Mouse (Mus musculus) midbrain, postnatal 0 days (tissue): ENCODE measurements at regions not wholly inside any gene's neighbourhood (a gene's known extent, or its start where the extent isn't known, plus 50 kb on each side); places are given as distances from the start of the nearest gene placed in this dataset.
A peak's percentile ranks its signal among the peaks of the same experiment; 100 is the strongest.

Source experiments
- ATAC-seq: fragments of 200-750 bp; cut with Nextera tagmentation; 2 replicates; pipeline ENCODE4 v1.8.0; 2017; ENCODE audit warnings: moderate number of reproducible peaks, mild to moderate bottlenecking, moderate TSS enrichment, moderate library complexity; ENCODE audit not compliant: low FRiP score
- DNase-seq: peaks from one replicate; pipeline ENCODE4 v3.0.0-alpha.2; 2015; ENCODE audit warnings: low spot score
- H3K27ac ChIP-seq: fragments of 300-500 bp; sonication (generic); 2 replicates; pipeline ENCODE4 v1.5.1; 2014; ENCODE audit warnings: low read depth, mild to moderate bottlenecking, low read length, mixed read lengths
- H3K27me3 ChIP-seq: fragments of 300-500 bp; sonication (generic); 2 replicates; pipeline ENCODE4 v1.6.1; 2014; ENCODE audit warnings: low read length, control low read depth, mixed read lengths; ENCODE audit not compliant: insufficient read depth
- H3K36me3 ChIP-seq: fragments of 300-500 bp; sonication (generic); 2 replicates; pipeline ENCODE4 v1.6.1; 2014; ENCODE audit warnings: low read length, control low read depth, mixed read lengths; ENCODE audit not compliant: insufficient read depth
- H3K4me1 ChIP-seq: fragments of 300-500 bp; sonication (generic); 2 replicates; pipeline ENCODE4 v1.6.1; 2014; ENCODE audit warnings: mild to moderate bottlenecking, control low read depth, antibody characterized with exemption, low read length, mixed read lengths; ENCODE audit not compliant: insufficient read depth
- H3K4me2 ChIP-seq: fragments of 300-500 bp; sonication (generic); 2 replicates; pipeline ENCODE4 v1.6.1; 2014; ENCODE audit warnings: low read depth, mild to moderate bottlenecking, low read length, mixed read lengths; ENCODE audit not compliant: poor library complexity, severe bottlenecking
- H3K4me3 ChIP-seq: fragments of 300-500 bp; sonication (generic); 2 replicates; pipeline ENCODE4 v1.5.1; 2014; ENCODE audit warnings: low read depth, mild to moderate bottlenecking, low read length, moderate library complexity
- H3K9ac ChIP-seq: fragments of 300-500 bp; sonication (generic); replicated peaks from 2 replicates; pipeline ENCODE4 v1.6.1; 2014; ENCODE audit warnings: mild to moderate bottlenecking, low read length, moderate library complexity, mixed read lengths; ENCODE audit not compliant: poor library complexity, severe bottlenecking
- H3K9me3 ChIP-seq: fragments of 300-500 bp; sonication (generic); 2 replicates; pipeline ENCODE4 v1.6.1; 2016; ENCODE audit warnings: low read length, control low read depth
- CTCF ChIP-seq: IDR thresholded peaks from 2 replicates; pipeline ENCODE4 v1.5.1; 2016; ENCODE audit warnings: antibody characterized with exemption, mild to moderate bottlenecking
- WGBS: fragments of 180-500 bp; shearing (Covaris S2); extraction: QIAGEN DNeasy Blood & Tissue Kit; methylation state at CpG from one replicate; pipeline ENCODE4 v1.1.7; 2014; 5-methylcytosine and 5-hydroxymethylcytosine counted together

GRCm38 (mm10) chr8:5384851-5385250 lies 279.7 kb upstream of the Slc10a2 start:
- Histone ChIP-seq H3K27me3 (no peaks in the 10 kb centered on the region), H3K9me3 (no peaks in the 10 kb centered on the region), H3K4me3 (no peak overlapping the region), H3K9ac (no peak overlapping the region), H3K4me2 (no peak overlapping the region), H3K27ac (no peak overlapping the region), H3K4me1 (no peaks in the 10 kb centered on the region), H3K36me3 (no peaks in the 10 kb centered on the region)
- no peak for TF ChIP-seq CTCF
- WGBS: 88% methylated on average over 2 of the region's 2 CpGs
- DNase-seq (no peak), ATAC-seq (no peak)

- Histone ChIP-seq H3K36me3 (no peaks in the 10 kb centered on the region), H3K27me3 (no peaks in the 10 kb centered on the region), H3K4me3 (no peak overlapping the region), H3K4me2 (no peak overlapping the region), H3K9ac (no peak overlapping the region), H3K9me3 (no peaks in the 10 kb centered on the region), H3K4me1 (no peaks in the 10 kb centered on the region), H3K27ac (no peak overlapping the region)
- DNase-seq: no peak
- no peak for ATAC-seq
- TF ChIP-seq CTCF: no peak
- WGBS: 91% methylated on average over 1 of the region's 1 CpGs
These were observed 272.9 kb upstream of the Slc10a2 start for GRCm38 (mm10) chr8:5378001-5378400.

- Histone ChIP-seq H3K4me2 (no peak overlapping the region), H3K27ac (no peak overlapping the region), H3K27me3 (no peaks in the 10 kb centered on the region), H3K36me3 (no peaks in the 10 kb centered on the region), H3K9me3 (no peaks in the 10 kb centered on the region), H3K4me1 (no peaks in the 10 kb centered on the region), H3K4me3 (no peak overlapping the region), H3K9ac (no peak overlapping the region)
- ATAC-seq (no peak), DNase-seq (no peak)
- no peak for TF ChIP-seq CTCF
These were observed 234.8 kb upstream of the Slc10a2 start for GRCm38 (mm10) chr8:5339953-5340352.

- Histone ChIP-seq H3K36me3 (no peaks in the 10 kb centered on the region), H3K27me3 (no peaks in the 10 kb centered on the region), H3K4me3 (no peak overlapping the region), H3K27ac (no peak overlapping the region), H3K9ac (no peak overlapping the region), H3K4me2 (no peak overlapping the region), H3K4me1 (no peaks in the 10 kb centered on the region), H3K9me3 (no peaks in the 10 kb centered on the region)
- ATAC-seq (no peak), DNase-seq (no peak)
- no peak for TF ChIP-seq CTCF
- WGBS: 80% methylated on average over 1 of the region's 1 CpGs
These were observed 209.4 kb upstream of the Slc10a2 start for GRCm38 (mm10) chr8:5314594-5314993.

- Histone ChIP-seq H3K27me3 (no peaks in the 10 kb centered on the region), H3K36me3 (no peaks in the 10 kb centered on the region), H3K27ac (no peak overlapping the region), H3K9ac (no peak overlapping the region), H3K9me3 (no peaks in the 10 kb centered on the region), H3K4me1 (no peaks in the 10 kb centered on the region), H3K4me3 (no peak overlapping the region), H3K4me2 (no peak overlapping the region)
- DNase-seq (no peak), ATAC-seq (no peak)
- TF ChIP-seq CTCF: no peak
These were observed 194.8 kb upstream of the Slc10a2 start for GRCm38 (mm10) chr8:5299982-5300381.

GRCm38 (mm10) chr8:5297190-5297589 lies 192.0 kb upstream of the Slc10a2 start:
- Histone ChIP-seq H3K27me3 (no peaks in the 10 kb centered on the region), H3K4me2 (no peak overlapping the region), H3K4me1 (no peaks in the 10 kb centered on the region), H3K9me3 (no peaks in the 10 kb centered on the region), H3K27ac (no peak overlapping the region), H3K4me3 (no peak overlapping the region), H3K36me3 (no peaks in the 10 kb centered on the region), H3K9ac (no peak overlapping the region)
- ATAC-seq: 0 out of 2 replicates have a peak, but pooled peaks have one; percentile 23
- peak; percentile 59 for DNase-seq
- peak; percentile 71 for TF ChIP-seq CTCF
